Mouse (Mus musculus) liver, embryonic 12.5 days (tissue): ENCODE measurements around the gene Gpc6. TPM values are rescaled to one million over a fixed set of nuclear protein-coding genes. Genes with fewer than 3 reads are reported as not detected.

Experiments
- ATAC-seq: fragments of 200-750 bp; cut with Nextera tagmentation; 2 replicates; pipeline ENCODE4 v1.8.0; 2017; ENCODE audit warnings: moderate number of reproducible peaks, mild to moderate bottlenecking, moderate library complexity
- H3K27ac ChIP-seq: fragments of 300-500 bp; sonication (generic); 2 replicates; pipeline ENCODE4 v1.5.1; 2016; ENCODE audit warnings: mild to moderate bottlenecking
- H3K27me3 ChIP-seq: fragments of 300-500 bp; sonication (generic); replicated peaks from 2 replicates; pipeline ENCODE4 v1.6.1; 2016; ENCODE audit warnings: mild to moderate bottlenecking, moderate library complexity
- H3K36me3 ChIP-seq: fragments of 300-500 bp; sonication (generic); 2 replicates; pipeline ENCODE4 v1.6.1; 2016; ENCODE audit warnings: mild to moderate bottlenecking, moderate library complexity
- H3K4me1 ChIP-seq: fragments of 300-500 bp; sonication (generic); 2 replicates; pipeline ENCODE4 v1.6.1; 2016
- H3K4me2 ChIP-seq: fragments of 300-500 bp; sonication (generic); 2 replicates; pipeline ENCODE4 v1.6.1; 2016; ENCODE audit warnings: mild to moderate bottlenecking, moderate library complexity
- H3K4me3 ChIP-seq: fragments of 300-500 bp; sonication (generic); 2 replicates; pipeline ENCODE4 v1.5.1; 2016; ENCODE audit warnings: mild to moderate bottlenecking, moderate library complexity
- H3K9ac ChIP-seq: fragments of 300-500 bp; sonication (generic); 2 replicates; pipeline ENCODE4 v1.6.1; 2016; ENCODE audit warnings: mild to moderate bottlenecking, moderate library complexity
- H3K9me3 ChIP-seq: fragments of 300-500 bp; sonication (generic); replicated peaks from 2 replicates; pipeline ENCODE4 v1.6.1; 2016; ENCODE audit warnings: mild to moderate bottlenecking, moderate library complexity
- WGBS: fragments of 180-500 bp; shearing (Covaris S2); methylation state at CpG from one replicate; pipeline ENCODE4 v1.1.7; 2016; ENCODE audit not compliant: insufficient replicate concordance; 5-methylcytosine and 5-hydroxymethylcytosine counted together
- polyA plus RNA-seq: library from polyadenylated mRNA; unstranded; fragments of >200 nt; fragmentation: Nextera tagmentation; extraction: Ambion mirVana; gene quantifications from 2 replicates; pipeline ENCODE4 v1.2.1, GENCODE M21; 2016

Gene Gpc6
- polyA plus RNA-seq, 1 experiment from 2014 or later, result 8.4 TPM

DNA sequence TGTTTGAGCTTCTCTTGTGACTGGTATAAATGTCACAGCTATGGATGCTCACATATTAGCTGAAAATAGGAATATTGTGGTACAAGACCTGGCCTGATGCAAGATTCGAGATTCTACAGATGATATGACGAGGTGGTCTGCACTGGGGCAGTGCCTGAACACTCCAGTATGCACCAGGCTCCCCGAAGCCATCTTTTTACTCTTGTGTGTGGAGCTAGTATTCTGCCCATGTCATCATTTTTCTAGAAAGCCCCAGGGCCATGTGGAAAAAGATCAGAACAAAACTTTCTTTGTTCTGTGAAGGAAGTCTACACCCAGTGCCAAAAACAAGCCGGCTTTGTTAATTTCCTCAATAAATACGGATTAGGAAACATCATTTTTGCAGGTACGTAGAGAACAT, 39.7 kb downstream of the Gpc6 start:
- WGBS, result 73% methylated on average over 6 of the region's 6 CpGs
- H3K27ac ChIP-seq, result no peak overlapping the region
- H3K4me3 ChIP-seq, result no peak overlapping the region
- H3K36me3 ChIP-seq, result no peaks in the 10 kb centered on the region
- no peaks in the 10 kb centered on the region for H3K4me1 ChIP-seq
- H3K9ac ChIP-seq, result no peak overlapping the region
- no peak overlapping the region for H3K4me2 ChIP-seq
- H3K9me3 ChIP-seq, result no peaks in the 10 kb centered on the region
- ATAC-seq, result no peak
- no peaks in the 10 kb centered on the region for H3K27me3 ChIP-seq

DNA sequence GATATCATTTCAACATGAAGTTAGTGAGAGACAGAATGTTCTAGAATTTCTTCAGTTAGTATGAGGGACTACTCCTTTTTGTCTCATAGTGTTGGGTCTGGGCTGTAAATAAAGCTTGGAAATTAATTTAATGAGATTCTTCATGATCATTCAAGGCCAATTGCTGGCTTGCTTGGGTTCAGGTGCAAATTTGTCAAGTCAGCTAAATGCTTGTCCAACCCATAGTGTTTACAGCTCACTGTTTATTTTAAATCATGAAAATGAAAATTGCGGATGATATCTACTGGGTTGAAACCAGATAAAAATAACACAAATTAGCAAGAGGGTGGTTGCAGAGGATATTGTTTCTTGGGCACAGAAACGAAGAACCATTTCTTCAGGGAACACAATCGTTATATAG, 49.6 kb downstream of the Gpc6 start:
- H3K4me2 ChIP-seq, result no peak overlapping the region
- no peak overlapping the region for H3K4me3 ChIP-seq
- H3K9ac ChIP-seq, result no peak overlapping the region
- no peaks in the 10 kb centered on the region for H3K9me3 ChIP-seq
- H3K36me3 ChIP-seq, result no peaks in the 10 kb centered on the region
- no peaks in the 10 kb centered on the region for H3K4me1 ChIP-seq
- WGBS, result 78% methylated on average over 3 of the region's 3 CpGs
- H3K27ac ChIP-seq, result no peak overlapping the region
- no peaks in the 10 kb centered on the region for H3K27me3 ChIP-seq
- no peak for ATAC-seq

DNA sequence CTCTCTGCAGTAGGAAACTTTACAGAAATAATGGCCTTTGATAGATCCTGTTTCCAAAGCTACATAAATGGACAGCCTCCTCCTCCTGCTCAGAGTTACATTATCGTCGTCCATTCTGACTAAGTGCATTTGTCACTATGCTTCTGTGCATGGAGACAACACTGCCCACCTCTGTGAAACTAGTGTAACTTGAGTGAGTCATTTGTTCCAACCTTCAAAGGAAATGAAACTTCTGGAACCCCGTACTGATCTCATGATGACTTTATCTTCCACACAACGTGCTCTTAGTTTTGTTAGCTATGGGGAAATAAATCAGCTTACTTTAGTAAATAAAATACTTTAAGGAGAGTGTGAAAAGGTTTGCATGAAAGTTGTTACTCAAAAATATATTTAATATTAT, 50.1 kb downstream of the Gpc6 start:
- no peak for ATAC-seq
- H3K4me1 ChIP-seq, result no peaks in the 10 kb centered on the region
- no peak overlapping the region for H3K27ac ChIP-seq
- H3K9ac ChIP-seq, result no peak overlapping the region
- no peak overlapping the region for H3K4me2 ChIP-seq
- no peaks in the 10 kb centered on the region for H3K9me3 ChIP-seq
- H3K4me3 ChIP-seq, result no peak overlapping the region
- no peaks in the 10 kb centered on the region for H3K27me3 ChIP-seq
- H3K36me3 ChIP-seq, result no peaks in the 10 kb centered on the region
- WGBS, result 63% methylated on average over 4 of the region's 4 CpGs

DNA sequence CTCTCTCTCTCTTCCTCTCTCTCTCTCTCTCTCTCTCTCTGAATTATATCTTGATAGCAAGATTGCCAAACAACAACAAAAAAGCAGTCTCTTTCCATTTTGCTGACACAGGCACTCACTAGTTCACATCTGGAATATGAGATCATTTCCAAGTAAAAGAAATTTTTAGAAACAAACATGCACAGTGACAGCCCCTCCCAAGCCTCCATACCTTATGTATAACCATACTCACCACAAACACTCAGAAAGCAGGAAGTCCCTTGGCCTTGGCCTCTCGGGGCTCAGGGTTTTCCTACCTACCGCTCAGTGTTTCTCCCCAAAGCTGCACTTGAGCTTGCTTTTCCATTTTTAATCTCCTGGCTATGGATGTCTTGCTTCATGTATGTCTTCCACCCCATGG, 52.1 kb downstream of the Gpc6 start:
- no peaks in the 10 kb centered on the region for H3K27me3 ChIP-seq
- H3K4me1 ChIP-seq, result no peaks in the 10 kb centered on the region
- no peak overlapping the region for H3K4me2 ChIP-seq
- ATAC-seq, result no peak
- no peak overlapping the region for H3K4me3 ChIP-seq
- no peaks in the 10 kb centered on the region for H3K36me3 ChIP-seq
- no peak overlapping the region for H3K27ac ChIP-seq
- H3K9me3 ChIP-seq, result no peaks in the 10 kb centered on the region
- WGBS, result 36% methylated on average over 2 of the region's 2 CpGs
- H3K9ac ChIP-seq, result no peak overlapping the region

DNA sequence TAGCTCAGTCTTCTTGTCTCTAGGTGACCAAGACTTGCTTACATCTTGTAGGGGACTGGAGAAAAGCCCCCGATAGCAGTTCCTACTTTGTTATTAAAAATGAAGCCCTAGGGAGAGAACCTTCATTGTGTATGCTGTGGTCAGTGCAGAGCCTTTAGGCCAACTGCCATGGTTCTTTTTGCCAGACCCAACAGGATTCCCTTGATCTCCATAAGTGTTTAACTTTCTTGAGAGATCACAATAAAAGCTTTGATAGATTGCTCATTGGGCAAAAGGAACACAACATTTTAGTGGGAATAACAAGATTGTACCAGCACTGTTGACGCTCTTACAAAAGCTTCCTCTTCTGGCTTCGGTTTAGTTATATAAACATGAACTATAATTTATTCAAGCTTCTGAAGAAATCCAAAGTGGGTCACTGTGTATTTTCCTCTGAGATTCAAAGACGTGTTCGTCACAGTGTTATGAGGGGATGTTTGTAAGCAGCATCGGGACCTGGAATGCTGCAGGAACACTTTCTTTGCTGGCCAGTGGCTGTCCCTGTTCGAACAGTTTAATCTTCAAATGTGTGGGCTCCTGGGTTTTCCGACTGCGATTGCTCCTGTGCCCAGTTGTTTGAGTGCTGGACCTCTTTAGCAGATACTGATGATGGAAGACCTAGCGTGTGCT, 54.7 kb downstream of the Gpc6 start:
- no peak for ATAC-seq
- no peaks in the 10 kb centered on the region for H3K4me1 ChIP-seq
- no peak overlapping the region for H3K4me2 ChIP-seq
- H3K27me3 ChIP-seq, result no peaks in the 10 kb centered on the region
- H3K9ac ChIP-seq, result no peak overlapping the region
- 80% methylated on average over 10 of the region's 10 CpGs for WGBS
- H3K9me3 ChIP-seq, result no peaks in the 10 kb centered on the region
- H3K4me3 ChIP-seq, result no peak overlapping the region
- H3K27ac ChIP-seq, result no peak overlapping the region
- H3K36me3 ChIP-seq, result no peaks in the 10 kb centered on the region

DNA sequence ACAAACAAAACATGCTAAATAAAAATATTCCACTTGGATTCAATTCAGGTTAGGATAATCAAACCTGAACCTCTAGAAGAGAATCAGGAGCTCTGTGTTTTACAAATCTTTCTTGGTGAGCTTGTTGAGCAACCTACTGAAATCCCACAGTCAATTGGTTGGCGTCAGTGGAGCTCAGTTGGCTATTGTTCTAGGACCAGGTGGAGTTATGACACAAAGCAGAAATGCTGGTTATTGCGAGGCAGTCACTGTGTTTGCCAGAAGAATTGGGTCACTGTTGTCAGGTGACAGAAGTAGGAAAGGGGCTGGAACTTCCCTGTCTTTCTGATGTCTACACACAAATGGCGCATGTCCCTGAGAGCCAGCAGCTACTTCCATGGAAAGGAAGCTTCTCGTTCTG, 56.6 kb downstream of the Gpc6 start:
- WGBS, result 71% methylated on average over 4 of the region's 4 CpGs

DNA sequence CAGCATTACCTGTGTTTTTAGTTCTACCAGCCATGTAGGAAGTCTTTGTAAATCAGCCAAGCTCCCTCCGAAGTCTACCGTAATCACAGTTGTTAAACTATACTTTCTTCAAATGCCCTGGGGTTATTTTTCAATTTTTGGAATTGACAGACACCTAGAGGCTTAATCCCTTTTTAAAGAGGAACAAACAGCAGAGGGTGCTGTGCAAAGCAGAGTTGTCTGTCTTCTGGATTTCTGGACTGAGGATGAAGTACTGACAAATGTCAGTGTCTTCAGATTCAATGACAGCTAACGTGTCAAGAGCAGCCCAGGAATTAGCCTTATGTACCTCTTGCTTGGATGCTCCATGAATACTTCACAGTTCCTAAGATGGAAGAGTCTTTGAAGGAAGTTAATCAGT, 62.2 kb downstream of the Gpc6 start:
- Histone ChIP-seq H3K27me3 (no peaks in the 10 kb centered on the region), H3K9me3 (no peaks in the 10 kb centered on the region), H3K4me1 (no peaks in the 10 kb centered on the region), H3K4me3 (no peak overlapping the region), H3K27ac (no peak overlapping the region), H3K4me2 (no peak overlapping the region), H3K9ac (no peak overlapping the region), H3K36me3 (no peaks in the 10 kb centered on the region)
- WGBS, result 70% methylated on average over 3 of the region's 3 CpGs
- ATAC-seq, result no peak

More for the DNA sequence above, 56.6 kb downstream of the Gpc6 start:
- H3K4me3 ChIP-seq, result no peak overlapping the region
- no peaks in the 10 kb centered on the region for H3K27me3 ChIP-seq
- H3K9me3 ChIP-seq, result no peaks in the 10 kb centered on the region
- H3K9ac ChIP-seq, result no peak overlapping the region
- no peaks in the 10 kb centered on the region for H3K4me1 ChIP-seq
- H3K27ac ChIP-seq, result no peak overlapping the region
- H3K4me2 ChIP-seq, result no peak overlapping the region
- no peaks in the 10 kb centered on the region for H3K36me3 ChIP-seq
- no peak for ATAC-seq

DNA sequence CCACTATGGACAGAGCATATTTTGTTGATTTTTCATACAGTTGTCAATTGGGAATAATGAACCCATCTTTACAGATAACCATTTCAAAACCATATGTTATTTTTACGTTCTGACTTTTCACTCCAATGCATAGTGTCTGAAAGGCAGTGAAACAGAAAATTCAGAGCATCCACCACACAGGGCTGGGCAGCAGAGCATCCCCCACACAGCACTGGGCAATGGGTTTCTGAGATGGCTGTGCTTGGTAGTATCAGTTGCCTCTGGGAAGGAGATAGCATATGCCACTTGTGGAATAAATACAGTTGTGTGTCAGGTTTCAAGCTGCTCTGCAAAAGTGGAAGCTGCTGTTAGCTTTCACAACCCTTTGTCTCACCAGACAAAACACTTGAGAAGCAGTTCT, 75.3 kb downstream of the Gpc6 start:
- WGBS, result 64% methylated on average over 1 of the region's 1 CpGs
- ATAC-seq, result no peak

DNA sequence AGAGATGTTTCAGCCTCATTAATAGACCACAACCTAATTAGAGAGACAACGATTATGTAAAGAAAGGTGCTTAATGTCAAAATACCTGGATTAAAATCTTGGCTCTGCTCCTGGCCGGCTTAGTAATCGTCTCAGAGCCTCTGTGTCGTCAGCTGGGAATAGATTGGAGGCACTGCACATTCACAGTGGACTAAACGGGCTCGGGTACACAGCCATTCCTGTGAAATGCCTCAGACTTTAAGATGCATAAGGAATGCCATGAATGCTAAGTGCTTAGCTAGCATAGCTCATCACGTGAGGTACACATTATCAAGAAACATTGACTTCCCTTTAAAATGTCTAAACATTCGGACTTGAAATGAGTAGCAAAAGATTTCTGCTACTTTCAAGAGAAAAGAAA, 77.2 kb downstream of the Gpc6 start:
- Histone ChIP-seq H3K4me3 (no peak overlapping the region), H3K36me3 (no peaks in the 10 kb centered on the region), H3K9me3 (no peaks in the 10 kb centered on the region), H3K27me3 (no peaks in the 10 kb centered on the region), H3K27ac (no peak overlapping the region), H3K9ac (no peak overlapping the region), H3K4me1 (no peaks in the 10 kb centered on the region), H3K4me2 (no peak overlapping the region)
- no peak for ATAC-seq
- WGBS, result 65% methylated on average over 8 of the region's 8 CpGs

More for the DNA sequence above, 75.3 kb downstream of the Gpc6 start:
- H3K4me2 ChIP-seq, result no peak overlapping the region
- no peak overlapping the region for H3K27ac ChIP-seq
- no peaks in the 10 kb centered on the region for H3K27me3 ChIP-seq
- H3K4me3 ChIP-seq, result no peak overlapping the region
- H3K9ac ChIP-seq, result no peak overlapping the region
- no peaks in the 10 kb centered on the region for H3K36me3 ChIP-seq
- no peaks in the 10 kb centered on the region for H3K4me1 ChIP-seq
- no peaks in the 10 kb centered on the region for H3K9me3 ChIP-seq

DNA sequence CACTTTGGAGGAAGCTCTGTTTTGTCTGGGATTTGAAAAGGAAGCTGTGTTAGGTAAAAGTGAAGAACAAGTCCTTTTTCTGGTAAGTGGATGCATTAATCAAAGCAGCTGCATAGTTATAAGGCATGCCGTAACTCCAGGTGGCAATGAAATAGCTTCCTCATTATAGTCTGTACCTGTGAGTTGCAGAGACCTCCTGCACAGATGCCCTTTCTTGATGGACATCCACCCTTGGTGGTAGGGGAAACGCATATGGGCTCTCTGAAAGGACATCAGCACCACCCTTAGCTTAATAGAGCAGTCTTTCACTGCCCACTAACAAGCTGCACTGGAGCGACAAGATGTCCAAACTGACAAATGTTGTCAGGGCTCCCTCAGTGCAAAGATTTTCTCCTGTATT, 83.7 kb downstream of the Gpc6 start:
- Histone ChIP-seq H3K4me1 (no peaks in the 10 kb centered on the region), H3K9me3 (no peaks in the 10 kb centered on the region), H3K36me3 (no peaks in the 10 kb centered on the region), H3K27ac (no peak overlapping the region), H3K9ac (no peak overlapping the region), H3K4me3 (no peak overlapping the region), H3K4me2 (no peak overlapping the region), H3K27me3 (no peaks in the 10 kb centered on the region)
- no peak for ATAC-seq
- WGBS, result 73% methylated on average over 3 of the region's 3 CpGs

DNA sequence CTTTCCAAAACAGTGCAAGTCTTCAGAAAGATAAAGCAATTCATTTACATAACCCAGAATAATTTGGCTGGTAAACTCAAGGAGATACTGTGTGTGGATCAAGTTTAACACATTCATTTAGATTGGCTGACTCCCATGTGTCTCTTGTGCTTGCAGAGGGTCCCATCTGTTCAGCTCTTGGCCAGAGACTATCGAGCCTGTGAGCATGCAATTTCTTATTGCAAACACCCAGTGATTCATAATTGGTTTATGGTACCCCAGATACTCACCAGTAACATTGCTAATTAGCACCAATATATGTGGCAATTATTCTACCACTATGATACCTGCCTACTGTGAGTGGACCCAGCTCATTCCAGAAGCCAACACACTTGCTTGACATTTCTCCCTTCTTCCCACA, 87.9 kb downstream of the Gpc6 start:
- Histone ChIP-seq H3K4me1 (no peaks in the 10 kb centered on the region), H3K36me3 (no peaks in the 10 kb centered on the region), H3K27me3 (no peaks in the 10 kb centered on the region), H3K27ac (no peak overlapping the region), H3K9ac (no peak overlapping the region), H3K4me3 (no peak overlapping the region), H3K9me3 (no peaks in the 10 kb centered on the region), H3K4me2 (no peak overlapping the region)
- no peak for ATAC-seq
- WGBS, result 76% methylated on average over 1 of the region's 1 CpGs

DNA sequence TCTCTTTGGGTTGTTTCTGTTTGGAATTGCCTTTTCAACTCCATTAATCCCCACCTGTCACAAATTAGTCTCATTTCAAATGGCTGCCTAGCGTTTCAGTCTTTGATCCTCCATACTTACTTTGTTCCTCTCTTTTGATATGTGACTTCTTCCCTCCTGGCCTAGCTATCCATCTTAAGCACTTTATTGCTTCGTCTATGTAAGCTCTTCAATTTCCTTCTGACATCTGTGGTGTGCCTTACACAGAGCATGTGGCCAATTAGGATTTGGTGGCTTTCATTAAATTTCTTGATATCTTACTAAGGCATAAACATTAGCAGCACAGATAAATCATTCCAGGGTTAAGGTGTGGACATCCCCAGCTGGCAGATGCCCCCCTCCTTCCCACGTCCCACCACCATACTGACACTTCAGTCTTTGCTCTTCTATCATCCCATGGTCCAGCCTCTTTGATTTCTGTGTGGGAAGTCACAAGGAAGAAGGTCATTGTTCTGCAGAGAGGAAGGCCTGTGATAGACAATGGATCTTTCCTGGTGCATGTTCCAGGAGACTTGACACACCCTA, 88.5 kb downstream of the Gpc6 start:
- 54% methylated on average over 3 of the region's 3 CpGs for WGBS
- no peak for ATAC-seq

More for the DNA sequence above, 88.5 kb downstream of the Gpc6 start:
- H3K4me3 ChIP-seq, result no peak overlapping the region
- no peak overlapping the region for H3K9ac ChIP-seq
- H3K9me3 ChIP-seq, result no peaks in the 10 kb centered on the region
- H3K4me2 ChIP-seq, result no peak overlapping the region
- no peaks in the 10 kb centered on the region for H3K27me3 ChIP-seq
- no peak overlapping the region for H3K27ac ChIP-seq
- no peaks in the 10 kb centered on the region for H3K36me3 ChIP-seq
- H3K4me1 ChIP-seq, result no peaks in the 10 kb centered on the region
